Mouse (Mus musculus): Measurements from ENCODE around the gene Optc. TPM values are rescaled to one million over a fixed set of nuclear protein-coding genes. Genes with fewer than 3 reads are reported as not detected.

Optc gene
- polyA plus RNA-seq, 1 experiment from 2014 or later: 3.6 TPM

Other genes starting within 250 kb of the Optc start
- gene Zbed6, start 247.1 kb downstream of the Optc start, polyA plus RNA-seq (2016; fragmentation: Nextera tagmentation; extraction: Ambion mirVana): not detected in 2 replicates
- 3.9 and 4.7 TPM in 2 replicates for gene Gm38394, start 246.7 kb downstream of the Optc start, polyA plus RNA-seq (2016; fragmentation: Nextera tagmentation; extraction: Ambion mirVana)
- 0.25 TPM in 1 of 2 replicates, not detected in the other for gene Lax1, start 217.9 kb downstream of the Optc start, polyA plus RNA-seq (2016; fragmentation: Nextera tagmentation; extraction: Ambion mirVana)
- gene Atp2b4, start 107.0 kb downstream of the Optc start, polyA plus RNA-seq (2016; fragmentation: Nextera tagmentation; extraction: Ambion mirVana): 4.2 and 4.6 TPM in 2 replicates
- gene Prelp, start 13.4 kb upstream of the Optc start, polyA plus RNA-seq (2016; fragmentation: Nextera tagmentation; extraction: Ambion mirVana): 0.71 and 1.7 TPM in 2 replicates
- gene Fmod, start 129.3 kb upstream of the Optc start, polyA plus RNA-seq (2016; fragmentation: Nextera tagmentation; extraction: Ambion mirVana): 3.6 and 9.8 TPM in 2 replicates
- 100.0 and 117 TPM in 2 replicates for gene Btg2, start 171.1 kb upstream of the Optc start, polyA plus RNA-seq (2016; fragmentation: Nextera tagmentation; extraction: Ambion mirVana)
- not detected in 2 replicates for gene Chit1, start 203.2 kb upstream of the Optc start, polyA plus RNA-seq (2016; fragmentation: Nextera tagmentation; extraction: Ambion mirVana)